Mouse (Mus musculus) stomach, embryonic 14.5 days (tissue): ENCODE measurements around the gene Ergic1. TPM values are rescaled to one million over a fixed set of nuclear protein-coding genes. Genes with fewer than 3 reads are reported as not detected.

Source experiments
- ATAC-seq: fragments of 200-750 bp; cut with Nextera tagmentation; 2 replicates; pipeline ENCODE4 v1.8.0; 2017; ENCODE audit warnings: low read depth, moderate TSS enrichment; ENCODE audit not compliant: insufficient number of reproducible peaks, insufficient read depth, low FRiP score
- H3K27ac ChIP-seq: fragments of 300-500 bp; sonication (generic); 2 replicates; pipeline ENCODE4 v1.5.1; 2014; ENCODE audit warnings: mild to moderate bottlenecking, low read length, moderate library complexity, mixed read lengths
- H3K27me3 ChIP-seq: fragments of 300-500 bp; sonication (generic); 2 replicates; pipeline ENCODE4 v1.6.1; 2014; ENCODE audit warnings: low read length, control low read depth, mixed read lengths; ENCODE audit not compliant: control insufficient read depth, insufficient read depth
- H3K36me3 ChIP-seq: fragments of 300-500 bp; sonication (generic); 2 replicates; pipeline ENCODE4 v1.6.1; 2014; ENCODE audit warnings: mild to moderate bottlenecking, control low read depth, low read length, moderate library complexity, mixed read lengths; ENCODE audit not compliant: control insufficient read depth, insufficient read depth
- H3K4me1 ChIP-seq: fragments of 300-500 bp; sonication (generic); 2 replicates; pipeline ENCODE4 v1.6.1; 2014; ENCODE audit warnings: low read length, control low read depth, mixed read lengths; ENCODE audit not compliant: control insufficient read depth, insufficient read depth
- H3K4me2 ChIP-seq: fragments of 300-500 bp; sonication (generic); replicated peaks from 2 replicates; pipeline ENCODE4 v1.6.1; 2014; ENCODE audit warnings: low read depth, low read length, control low read depth
- H3K4me3 ChIP-seq: fragments of 300-500 bp; sonication (generic); 2 replicates; pipeline ENCODE4 v1.5.1; 2014; ENCODE audit warnings: low read depth, low read length, control low read depth
- H3K9ac ChIP-seq: fragments of 300-500 bp; sonication (generic); replicated peaks from 2 replicates; pipeline ENCODE4 v1.6.1; 2014; ENCODE audit warnings: low read depth, mild to moderate bottlenecking, control low read depth, low read length, moderate library complexity, mixed read lengths
- H3K9me3 ChIP-seq: fragments of 300-500 bp; sonication (generic); 2 replicates; pipeline ENCODE4 v1.6.1; 2016; ENCODE audit warnings: low read depth, low read length, control low read depth; ENCODE audit not compliant: control insufficient read depth
- WGBS: fragments of 180-500 bp; shearing (Covaris S2); extraction: QIAGEN DNeasy Blood & Tissue Kit; methylation state at CpG from one replicate; pipeline ENCODE4 v1.1.7; 2014; 5-methylcytosine and 5-hydroxymethylcytosine counted together
- polyA plus RNA-seq: library from polyadenylated mRNA; unstranded; fragments of >200 nt; fragmentation: Nextera tagmentation; extraction: Ambion mirVana; gene quantifications from 2 replicates; pipeline ENCODE4 v1.2.1, GENCODE M21; 2014

Gene Ergic1
- polyA plus RNA-seq, 1 experiment from 2014 or later: 133 TPM

- H3K9ac ChIP-seq: no peak overlapping the region
- H3K4me2 ChIP-seq: no peak overlapping the region
- H3K27me3 ChIP-seq: no peaks in the 10 kb centered on the region
- 88% methylated on average over 17 of the region's 17 CpGs for WGBS
- H3K4me1 ChIP-seq: no peaks in the 10 kb centered on the region
- H3K9me3 ChIP-seq: no peaks in the 10 kb centered on the region
- H3K27ac ChIP-seq: no peak overlapping the region
- no peak overlapping the region for H3K4me3 ChIP-seq
- peaks cover 46% of the 10 kb centered on the region for H3K36me3 ChIP-seq
- ATAC-seq: no peak
Measured at GRCm38 (mm10) chr17:26620786-26621766, 59.8 kb downstream of the Ergic1 start.

DNA sequence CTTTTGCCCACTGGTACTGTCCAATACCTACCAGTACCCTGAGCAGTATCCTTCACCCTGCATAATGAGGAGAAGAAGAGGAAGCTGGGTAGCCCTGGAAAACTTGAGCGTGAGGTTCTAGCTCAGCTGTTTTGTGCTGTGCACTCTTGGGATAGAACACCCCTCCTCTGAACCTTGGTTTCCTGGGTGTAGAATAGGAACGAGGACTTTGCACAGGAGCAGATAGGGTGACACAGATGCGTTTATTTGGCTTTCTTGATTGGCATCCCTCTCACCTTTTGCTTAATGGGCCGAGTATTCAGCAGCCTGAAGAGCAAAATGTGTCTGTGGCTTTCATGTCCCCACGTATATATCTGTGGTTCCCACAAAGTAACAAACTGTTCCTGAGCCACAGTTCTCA is 60.6 kb downstream of the Ergic1 start:
- H3K36me3 ChIP-seq: peaks cover 43% of the 10 kb centered on the region
- H3K4me3 ChIP-seq: no peak overlapping the region
- H3K9ac ChIP-seq: no peak overlapping the region
- ATAC-seq: no peak
- no peaks in the 10 kb centered on the region for H3K9me3 ChIP-seq
- no peak overlapping the region for H3K4me2 ChIP-seq
- H3K27me3 ChIP-seq: no peaks in the 10 kb centered on the region
- WGBS: 73% methylated on average over 5 of the region's 5 CpGs
- no peak overlapping the region for H3K27ac ChIP-seq
- no peaks in the 10 kb centered on the region for H3K4me1 ChIP-seq

GRCm38 (mm10) chr17:26623991-26624390 is 62.7 kb downstream of the Ergic1 start:
- H3K9ac ChIP-seq: no peak overlapping the region
- no peak overlapping the region for H3K4me3 ChIP-seq
- no peaks in the 10 kb centered on the region for H3K4me1 ChIP-seq
- H3K36me3 ChIP-seq: peaks cover 49% of the 10 kb centered on the region
- no peaks in the 10 kb centered on the region for H3K27me3 ChIP-seq
- H3K4me2 ChIP-seq: no peak overlapping the region
- 92% methylated on average over 6 of the region's 6 CpGs for WGBS
- H3K9me3 ChIP-seq: no peaks in the 10 kb centered on the region
- no peak for ATAC-seq
- no peak overlapping the region for H3K27ac ChIP-seq

DNA sequence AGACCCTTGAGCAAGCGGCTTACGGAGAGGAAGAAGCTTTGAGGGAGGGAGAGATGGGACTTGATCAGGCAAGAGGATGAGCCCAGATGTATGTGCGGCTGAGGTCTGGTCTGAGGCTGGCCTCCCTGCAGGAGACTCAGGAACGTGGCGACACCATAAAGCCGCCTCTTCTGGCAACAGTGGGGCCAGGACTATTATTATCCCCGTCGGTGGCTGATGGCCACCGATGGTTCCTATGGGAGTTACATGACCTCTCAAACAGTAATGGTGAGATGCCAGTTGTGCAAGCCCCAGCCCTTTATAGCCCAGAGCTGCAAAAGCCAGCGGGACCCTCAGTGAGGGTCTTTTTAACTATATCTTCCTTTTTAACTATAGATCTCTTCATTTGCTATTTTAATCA is 63.7 kb downstream of the Ergic1 start:
- H3K4me1 ChIP-seq: no peaks in the 10 kb centered on the region
- no peak for ATAC-seq
- H3K4me3 ChIP-seq: no peak overlapping the region
- H3K27me3 ChIP-seq: no peaks in the 10 kb centered on the region
- H3K36me3 ChIP-seq: peaks cover 59% of the 10 kb centered on the region
- no peak overlapping the region for H3K27ac ChIP-seq
- no peak overlapping the region for H3K4me2 ChIP-seq
- no peaks in the 10 kb centered on the region for H3K9me3 ChIP-seq
- WGBS: 95% methylated on average over 10 of the region's 10 CpGs
- H3K9ac ChIP-seq: no peak overlapping the region

DNA sequence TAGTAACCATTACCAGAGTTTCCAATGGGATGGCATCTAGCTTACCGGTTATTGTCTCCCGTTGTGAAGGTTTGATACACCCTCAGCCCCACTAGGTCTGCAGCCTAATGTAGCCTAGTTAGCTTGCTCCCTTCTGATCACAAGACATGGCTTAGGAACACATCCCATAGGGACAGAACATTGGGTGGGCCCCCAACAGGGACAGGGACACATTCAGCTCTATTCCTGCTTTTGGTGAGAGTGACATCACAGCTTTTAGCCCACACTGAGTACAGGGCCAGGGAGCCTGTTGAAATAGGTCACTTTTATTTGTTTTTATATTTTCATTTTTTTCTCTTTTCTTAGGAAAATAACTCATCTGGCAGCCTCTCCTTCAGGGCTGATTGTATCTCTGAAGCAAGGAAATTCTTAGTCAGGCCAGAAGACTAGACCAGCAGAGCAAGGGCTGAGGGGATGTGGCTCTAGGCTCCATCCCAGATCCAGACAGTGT is 64.3 kb downstream of the Ergic1 start:
- 97% methylated on average over 2 of the region's 2 CpGs for WGBS

DNA sequence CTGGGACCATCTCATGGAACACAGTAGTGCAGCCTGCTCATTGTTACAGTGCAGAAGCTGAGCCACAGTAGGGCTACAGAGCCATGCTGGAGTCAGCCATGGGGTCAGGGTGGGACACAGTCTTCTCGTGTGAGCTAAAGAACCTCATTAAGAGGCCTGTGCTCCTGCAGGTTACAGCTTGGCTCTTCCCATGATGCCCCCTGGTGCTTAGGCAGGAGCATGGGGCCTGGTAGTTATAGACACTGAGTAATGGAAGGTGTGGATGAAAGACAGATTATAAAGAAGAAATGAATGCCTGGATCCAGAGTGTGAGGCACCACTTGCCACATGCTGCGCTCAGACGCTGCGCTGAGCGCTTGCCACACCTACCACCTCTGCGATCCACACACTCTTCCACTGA is 67.2 kb downstream of the Ergic1 start:
- peaks cover 67% of the 10 kb centered on the region for H3K36me3 ChIP-seq
- ATAC-seq: no peak
- H3K9ac ChIP-seq: no peak overlapping the region

More for the DNA sequence above, 64.3 kb downstream of the Ergic1 start:
- Histone ChIP-seq H3K4me3 (no peak overlapping the region), H3K4me2 (no peak overlapping the region), H3K9ac (no peak overlapping the region), H3K9me3 (no peaks in the 10 kb centered on the region), H3K36me3 (peaks cover 65% of the 10 kb centered on the region), H3K27ac (no peak overlapping the region), H3K4me1 (no peaks in the 10 kb centered on the region), H3K27me3 (no peaks in the 10 kb centered on the region)
- no peak for ATAC-seq

GRCm38 (mm10) chr17:26628936-26629335 is 67.6 kb downstream of the Ergic1 start:
- H3K4me3 ChIP-seq: no peak overlapping the region
- whole genome bisulfite sequencing: 93% methylated on average over 3 of the region's 3 CpGs
- no peak overlapping the region for H3K4me2 ChIP-seq
- H3K9me3 ChIP-seq: no peaks in the 10 kb centered on the region
- no peaks in the 10 kb centered on the region for H3K27me3 ChIP-seq
- H3K36me3 ChIP-seq: peaks cover 63% of the 10 kb centered on the region
- no peak for ATAC-seq
- no peaks in the 10 kb centered on the region for H3K4me1 ChIP-seq
- H3K27ac ChIP-seq: no peak overlapping the region
- no peak overlapping the region for H3K9ac ChIP-seq

More for the DNA sequence above, 67.2 kb downstream of the Ergic1 start:
- 82% methylated on average over 6 of the region's 6 CpGs for WGBS
- no peaks in the 10 kb centered on the region for H3K4me1 ChIP-seq
- H3K4me3 ChIP-seq: no peak overlapping the region
- H3K4me2 ChIP-seq: no peak overlapping the region
- no peaks in the 10 kb centered on the region for H3K27me3 ChIP-seq
- no peak overlapping the region for H3K27ac ChIP-seq
- no peaks in the 10 kb centered on the region for H3K9me3 ChIP-seq

GRCm38 (mm10) chr17:26631811-26632327 is 70.6 kb downstream of the Ergic1 start:
- no peak overlapping the region for H3K4me2 ChIP-seq
- H3K9ac ChIP-seq: no peak overlapping the region
- H3K9me3 ChIP-seq: no peaks in the 10 kb centered on the region
- H3K4me1 ChIP-seq: no peaks in the 10 kb centered on the region
- no peak overlapping the region for H3K4me3 ChIP-seq
- no peak overlapping the region for H3K27ac ChIP-seq
- no peaks in the 10 kb centered on the region for H3K27me3 ChIP-seq
- H3K36me3 ChIP-seq: peaks cover 65% of the 10 kb centered on the region
- WGBS: 80% methylated on average over 8 of the region's 8 CpGs
- ATAC-seq: no peak
